ENCODE assay signal across 10 mouse cellular contexts in the genomic region with DNA sequence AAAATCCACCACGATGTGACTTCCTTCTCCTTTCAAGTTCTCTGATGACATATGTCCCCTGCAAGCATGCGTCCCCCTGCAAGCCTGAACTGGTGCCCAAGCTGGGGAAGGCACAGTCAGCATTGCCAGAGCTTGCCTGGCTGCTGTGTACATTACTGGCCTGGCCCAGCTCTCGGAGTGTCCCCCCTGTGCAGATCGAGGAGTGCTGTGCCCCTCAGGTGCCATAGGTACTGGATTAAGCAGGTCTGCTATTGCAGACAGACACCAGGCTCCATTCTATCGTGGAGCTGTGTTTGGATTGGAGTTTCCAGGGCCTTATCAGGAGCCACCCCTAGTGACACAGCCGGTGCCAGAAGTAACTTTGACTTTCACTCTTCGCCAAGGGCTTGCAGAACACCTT.
DNase-seq lines count a peak whose midpoint lies in the region; ATAC-seq and TF ChIP-seq lines count a peak whose summit lies in the region.
"Had no signal": no experiment of that assay in that cellular context is flagged by ENCODE, and none has a peak within 500 bp of the region (broad histone marks: within the 10 kb centered on the region; RNA-seq: fewer than 3 reads in every experiment).

No protein-coding gene starts in this region.

- 45% methylated on average over 7 of the region's 7 CpGs for WGBS in kidney, adult 2 months
- WGBS in intestine, embryonic 16.5 days = 41% methylated on average over 7 of the region's 7 CpGs

- H3K4me2 ChIP-seq in intestine, embryonic 16.5 days (ENCODE audit: low read depth, low read length) = no peak overlapping the region

- H3K4me1 ChIP-seq in kidney, adult 2 months (ENCODE audit: control insufficient read depth, insufficient read depth, low read length) = peaks cover 7% of the 10 kb centered on the region; the same call in 1 of the 2 replicates
- H3K4me1 ChIP-seq in intestine, embryonic 16.5 days (ENCODE audit: control insufficient read depth, insufficient read depth, low read length) = 0 out of 2 replicates have a peak, but pooled peaks cover 3% of the 10 kb centered on the region
- H3K4me1 ChIP-seq: limb, embryonic 10.5 days had no signal

- ATAC-seq in intestine, embryonic 16.5 days = no peak

- peak; percentile 20 to 36 for DNase-seq in cerebellum, postnatal 14 days
- no peak for DNase-seq in cerebellum, adult 8-10 months
- peak; percentile 74 to 75 for DNase-seq in heart, adult 9 months (ENCODE audit: low spot score in 2 of 2)
- peak; percentile 68 for DNase-seq in kidney, adult 2 months
- peak; percentile 38 for DNase-seq in lung, postnatal 36 days
- no peak for DNase-seq in retina, postnatal 1 day
- no peak for DNase-seq in embryo, embryonic 10.5 days (ENCODE audit: low spot score)

- no peaks in the 10 kb centered on the region for H3K36me3 ChIP-seq in kidney, adult 2 months (ENCODE audit: control insufficient read depth, insufficient read depth, low read length)
- no peaks in the 10 kb centered on the region for H3K36me3 ChIP-seq in intestine, embryonic 16.5 days (ENCODE audit: control insufficient read depth, insufficient read depth, low read length)
- H3K36me3 ChIP-seq: limb, embryonic 10.5 days; midbrain, embryonic 10.5 days had no signal

- no peaks in the 10 kb centered on the region for H3K9me3 ChIP-seq in intestine, embryonic 16.5 days (ENCODE audit: control insufficient read depth, low read length)
- H3K9me3 ChIP-seq: limb, embryonic 10.5 days; midbrain, embryonic 10.5 days had no signal

- peak overlapping the region; percentile 55 for H3K4me3 ChIP-seq in kidney, adult 2 months (ENCODE audit: insufficient read depth, low read depth, low read length)
- H3K4me3 ChIP-seq in intestine, embryonic 16.5 days (ENCODE audit: low read length) = no peak overlapping the region
- H3K4me3 ChIP-seq: limb, embryonic 10.5 days; midbrain, embryonic 10.5 days had no signal

- H3K9ac ChIP-seq in intestine, embryonic 16.5 days (ENCODE audit: low read depth, low read length) = no peak overlapping the region

- no peak for TF ChIP-seq CTCF in kidney, adult 2 months (conservative IDR thresholded peaks at IDR 0.05; ENCODE audit: insufficient read depth, insufficient read length, low read depth, low read length)

- TF ChIP-seq POLR2A in kidney, adult 2 months (IDR thresholded peaks at IDR 0.05; ENCODE audit: low read depth, low read length) = no peak

- H3K27ac ChIP-seq in kidney, adult 2 months (ENCODE audit: insufficient read depth, low read depth, low read length) = peak overlapping the region; percentile 33
- H3K27ac ChIP-seq in intestine, embryonic 16.5 days (ENCODE audit: low read length) = no peak overlapping the region
- H3K27ac ChIP-seq: limb, embryonic 10.5 days; midbrain, embryonic 10.5 days had no signal

- no peaks in the 10 kb centered on the region for H3K27me3 ChIP-seq in kidney, adult 2 months (replicated peaks; ENCODE audit: control insufficient read depth, insufficient read depth, low read length)
- no peaks in the 10 kb centered on the region for H3K27me3 ChIP-seq in intestine, embryonic 16.5 days (replicated peaks; ENCODE audit: control insufficient read depth, insufficient read depth, low read length)

Comparison
In these comparisons a context has a peak if more than half of its experiments do, and no peak if none do; other contexts are left out.
1. DNase-seq: peak in cerebellum, postnatal 14 days (2 of 2), heart, adult 9 months (2 of 2), kidney, adult 2 months (single experiment) and lung, postnatal 36 days (single experiment); none in cerebellum, adult 8-10 months (single experiment), retina, postnatal 1 day (single experiment) and embryo, embryonic 10.5 days (single experiment).